Mouse (Mus musculus) liver, postnatal 0 days (tissue): Measurements from ENCODE around the gene Nkx1-2.

Source experiments
- CTCF ChIP-seq: sonication (generic); IDR thresholded peaks from 2 replicates; pipeline ENCODE4 v1.5.1; 2016; ENCODE audit warnings: antibody characterized with exemption, low read depth
- EP300 ChIP-seq: IDR thresholded peaks from 2 replicates; pipeline ENCODE4 v1.6.1; 2016; ENCODE audit warnings: antibody characterized with exemption, low read depth, mild to moderate bottlenecking

GRCm38 (mm10) chr7:132616391-132616790 is 17.0 kb upstream of the Nkx1-2 start:
- no peak for TF ChIP-seq CTCF
- TF ChIP-seq EP300, result no peak
